Comparison of ENCODE assay signal across 25 mouse cellular contexts in genomic region chr8:119451131-119451530, GRCm38 (mm10). TPM values are rescaled to one million over a fixed set of nuclear protein-coding genes. Genes with fewer than 3 reads are reported as not detected.
DNase-seq lines count a peak whose midpoint lies in the region; TF ChIP-seq lines count a peak whose summit lies in the region.
"Had no signal": no experiment of that assay in that cellular context is flagged by ENCODE, and none has a peak within 500 bp of the region (broad histone marks: within the 10 kb centered on the region; RNA-seq: fewer than 3 reads in every experiment).

No protein-coding gene starts in this region.

- no peak for TF ChIP-seq CTCF in brain, embryonic 14.5 days (IDR thresholded peaks at IDR 0.05; ENCODE audit: borderline replicate concordance, extremely low read depth, insufficient read depth, insufficient read length)

- intact Hi-C loops in left cerebral cortex, postnatal 25 days (cut with DNase I), result no loop called here

- DNase-seq in 416B (ENCODE audit: low read depth) (peak; percentile 5), MN1 (ENCODE audit: low spot score) (peak; percentile 77)
- peak; percentile 59 for DNase-seq in brain, embryonic 14.5 days (ENCODE audit: low read depth)
- DNase-seq in lung, adult 18-20 months, result no peak
- DNase-seq in left cerebral cortex, postnatal 25 days (ENCODE audit: low spot score in 2 of 2), result no peak
- DNase-seq: adrenal gland, adult 8-10 months; adrenal gland, postnatal 14 days; adrenal gland, postnatal 36 days; B cell, adult 2 months; cerebellum, adult 11 months; cerebellum, adult 18-20 months; cerebellum, adult 8-10 months; cerebellum, adult 9-11 months; cerebellum, postnatal 14 days; cerebellum, postnatal 36 days; embryo, embryonic 11 days had no signal

- no peak for TF ChIP-seq POLR2A in brain, embryonic 14.5 days (IDR thresholded peaks at IDR 0.05; ENCODE audit: borderline replicate concordance, extremely low read depth, insufficient read depth, insufficient read length, poor library complexity, severe bottlenecking)

RNA-seq across cellular contexts. Expression of gene Necab2, which starts 4.6 kb away (rescaled TPM):
- 32.6 and 43.5 TPM in 2 replicates for polyA plus RNA-seq in brain, embryonic 14.5 days (2012; rRNA removed)
- 10 to 100 TPM; 59.0 to 73.8 TPM for total RNA-seq in left cerebral cortex, postnatal 25 days (2021)
- total RNA-seq: CH12.LX; common myeloid progenitor, adult 5-6 weeks; G1E had no signal
- polyA plus RNA-seq: activated CD4-positive, CD25-positive, alpha-beta regulatory T cell, adult 4 months; CD4-positive, CD25-positive, alpha-beta regulatory T cell, adult 4 months; erythroblast, embryonic 14.5 days; G1E had no signal

RNA-seq across cellular contexts. Expression of gene Osgin1, which starts 17.2 kb away (rescaled TPM):
- 0.41 and 0.69 TPM in 2 replicates for polyA plus RNA-seq in brain, embryonic 14.5 days (2012; rRNA removed)
- 1 to 10 TPM in 1 of 2 experiments, under 1 TPM in 1; 0.55 to 1.0 TPM for total RNA-seq in left cerebral cortex, postnatal 25 days (2021)
- total RNA-seq: common myeloid progenitor, adult 5-6 weeks had no signal

RNA-seq across cellular contexts. Expression of gene Slc38a8, which starts 50.4 kb away (rescaled TPM):
- polyA plus RNA-seq in brain, embryonic 14.5 days (2012; rRNA removed), result 0.16 and 0.19 TPM in 2 replicates
- total RNA-seq in left cerebral cortex, postnatal 25 days (2021), result under 1 TPM; 0.34 to 0.69 TPM
- total RNA-seq: adrenal gland, adult 18-20 months; adrenal gland, postnatal 14 days; common myeloid progenitor, adult 5-6 weeks had no signal
- polyA plus RNA-seq: activated CD4-positive, CD25-positive, alpha-beta regulatory T cell, adult 4 months; CD4-positive, CD25-positive, alpha-beta regulatory T cell, adult 4 months; erythroblast, embryonic 14.5 days; forebrain, embryonic 16.5 days; G1E; Patski had no signal

RNA-seq across cellular contexts. Expression of gene Mlycd, which starts 56.5 kb away (rescaled TPM):
- polyA plus RNA-seq in brain, embryonic 14.5 days (2012; rRNA removed), result 16.3 and 19.5 TPM in 2 replicates
- total RNA-seq in left cerebral cortex, postnatal 25 days (2021), result 10 to 100 TPM; 28.6 to 30.3 TPM

Comparison
In these comparisons a context has a peak if more than half of its experiments do, and no peak if none do; other contexts are left out.
1. DNase-seq: peak in 416B (single experiment), MN1 (single experiment) and brain, embryonic 14.5 days (single experiment); none in lung, adult 18-20 months (0 of 2) and left cerebral cortex, postnatal 25 days (0 of 2).